Mouse (Mus musculus): ENCODE measurements around the gene Mapk7. TPM values are rescaled to one million over a fixed set of nuclear protein-coding genes. Genes with fewer than 3 reads are reported as not detected.

Gene Mapk7
- total and polyA plus RNA-seq, 2 experiments = 1.2 to 4.7 TPM

GRCm38 (mm10) chr11:61497490-61497889 lies 3.3 kb upstream of the Mapk7 start:
- Histone ChIP-seq H3K9ac (ENCODE audit: low read depth, low read length) (no peak overlapping the region), H3K79me2 (ENCODE audit: control insufficient read depth, insufficient read depth, low read length) (no peaks in the 10 kb centered on the region), H3K27me3 (ENCODE audit: control insufficient read depth, insufficient read depth, low read length) (no peaks in the 10 kb centered on the region), H3K27ac (replicated peaks; ENCODE audit: insufficient read depth, low read depth, low read length) (no peak overlapping the region), H3K4me3 (ENCODE audit: insufficient read depth, low read depth, low read length) (no peak overlapping the region), H3K4me1 (ENCODE audit: control insufficient read depth, insufficient read depth, low read length) (no peaks in the 10 kb centered on the region), H3K36me3 (ENCODE audit: control insufficient read depth, insufficient read depth, low read length) (no peaks in the 10 kb centered on the region)
- TF ChIP-seq CTCF (IDR thresholded peaks at IDR 0.05; ENCODE audit: low read depth, low read length) (no peak), POLR2A (IDR thresholded peaks at IDR 0.05; ENCODE audit: extremely low read depth, insufficient read depth, low read length) (no peak)
- no peak for DNase-seq (ENCODE audit: extremely low read depth, low read depth, low spot score)
- 79% methylated on average over 1 of the region's 1 CpGs for WGBS

- Histone ChIP-seq H3K9ac (ENCODE audit: low read depth, low read length) (no peak overlapping the region), H3K4me3 (ENCODE audit: insufficient read depth, low read depth, low read length) (no peak overlapping the region), H3K36me3 (ENCODE audit: control insufficient read depth, insufficient read depth, low read length) (no peaks in the 10 kb centered on the region), H3K79me2 (ENCODE audit: control insufficient read depth, insufficient read depth, low read length) (no peaks in the 10 kb centered on the region), H3K4me1 (ENCODE audit: control insufficient read depth, insufficient read depth, low read length) (no peaks in the 10 kb centered on the region), H3K27me3 (ENCODE audit: control insufficient read depth, insufficient read depth, low read length) (no peaks in the 10 kb centered on the region), H3K27ac (replicated peaks; ENCODE audit: insufficient read depth, low read depth, low read length) (no peak overlapping the region)
- 86% methylated on average over 2 of the region's 2 CpGs for WGBS
- DNase-seq (ENCODE audit: extremely low read depth, low read depth, low spot score) = no peak
- TF ChIP-seq POLR2A (IDR thresholded peaks at IDR 0.05; ENCODE audit: extremely low read depth, insufficient read depth, low read length) = no peak
- no peak for TF ChIP-seq CTCF (IDR thresholded peaks at IDR 0.05; ENCODE audit: low read depth, low read length)
Measured at GRCm38 (mm10) chr11:61495528-61495927, 1.3 kb upstream of the Mapk7 start.

DNA sequence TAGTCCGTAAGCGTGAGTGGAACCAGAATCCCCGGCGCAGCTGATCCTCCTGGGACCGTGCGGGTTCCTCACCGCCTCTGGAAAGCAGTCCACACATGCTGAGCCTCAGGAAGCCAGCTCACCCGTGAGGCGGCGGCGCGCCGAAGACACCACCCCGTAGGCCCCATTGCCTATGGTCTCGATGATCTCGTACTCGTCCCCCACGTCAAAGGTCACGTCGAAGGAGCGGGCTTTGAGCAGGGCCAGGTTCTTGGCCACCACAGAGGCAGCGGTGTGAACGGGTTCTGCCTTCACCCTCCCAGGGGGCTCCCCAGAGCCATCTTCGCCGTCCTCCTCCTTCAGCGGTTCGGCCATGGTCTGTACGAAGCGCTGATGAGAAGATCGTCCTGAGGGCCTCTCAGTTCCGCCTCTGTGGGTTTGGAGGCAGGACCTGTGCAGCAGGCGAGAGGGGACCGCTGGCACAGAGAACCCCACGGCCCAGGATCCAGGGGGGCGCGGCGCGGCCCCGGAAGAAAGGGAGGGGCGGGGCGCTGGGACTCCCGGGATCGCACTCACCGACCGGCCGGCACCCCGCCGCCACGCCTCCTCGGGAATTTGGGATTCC lies 579 bp downstream of the Mapk7 start:
- H3K9ac ChIP-seq (ENCODE audit: low read depth, low read length) = peak overlapping the region; percentile 67
- peak overlapping the region; percentile 81 for H3K4me3 ChIP-seq (ENCODE audit: insufficient read depth, low read depth, low read length)
- no peaks in the 10 kb centered on the region for H3K79me2 ChIP-seq (ENCODE audit: control insufficient read depth, insufficient read depth, low read length)
- no peaks in the 10 kb centered on the region for H3K27me3 ChIP-seq (ENCODE audit: control insufficient read depth, insufficient read depth, low read length)
- H3K4me1 ChIP-seq (ENCODE audit: control insufficient read depth, insufficient read depth, low read length) = no peaks in the 10 kb centered on the region
- DNase-seq (ENCODE audit: extremely low read depth, low read depth, low spot score) = no peak
- H3K36me3 ChIP-seq (ENCODE audit: control insufficient read depth, insufficient read depth, low read length) = no peaks in the 10 kb centered on the region
- 3% methylated on average over 45 of the region's 50 CpGs for WGBS
- TF ChIP-seq CTCF (IDR thresholded peaks at IDR 0.05; ENCODE audit: low read depth, low read length) (no peak), POLR2A (IDR thresholded peaks at IDR 0.05; ENCODE audit: extremely low read depth, insufficient read depth, low read length) (no peak)
- H3K27ac ChIP-seq (replicated peaks; ENCODE audit: insufficient read depth, low read depth, low read length) = 0 out of 2 replicates have a peak overlapping the region, but pooled peaks have one; percentile 39

- WGBS = 69% methylated on average over 12 of the region's 12 CpGs
- H3K36me3 ChIP-seq (ENCODE audit: control insufficient read depth, insufficient read depth, low read length) = no peaks in the 10 kb centered on the region
- no peak overlapping the region for H3K9ac ChIP-seq (ENCODE audit: low read depth, low read length)
- H3K27me3 ChIP-seq (ENCODE audit: control insufficient read depth, insufficient read depth, low read length) = no peaks in the 10 kb centered on the region
- no peaks in the 10 kb centered on the region for H3K4me1 ChIP-seq (ENCODE audit: control insufficient read depth, insufficient read depth, low read length)
- no peak for TF ChIP-seq CTCF (IDR thresholded peaks at IDR 0.05; ENCODE audit: low read depth, low read length)
- DNase-seq (ENCODE audit: extremely low read depth, low read depth, low spot score) = no peak
- no peak overlapping the region for H3K27ac ChIP-seq (replicated peaks; ENCODE audit: insufficient read depth, low read depth, low read length)
- no peaks in the 10 kb centered on the region for H3K79me2 ChIP-seq (ENCODE audit: control insufficient read depth, insufficient read depth, low read length)
- H3K4me3 ChIP-seq (ENCODE audit: insufficient read depth, low read depth, low read length) = no peak overlapping the region
Measured at GRCm38 (mm10) chr11:61492749-61493401, 1.3 kb downstream of the Mapk7 start.

GRCm38 (mm10) chr11:61490944-61491520 lies 3.2 kb downstream of the Mapk7 start:
- Histone ChIP-seq H3K27ac (replicated peaks; ENCODE audit: insufficient read depth, low read depth, low read length) (no peak overlapping the region), H3K79me2 (ENCODE audit: control insufficient read depth, insufficient read depth, low read length) (no peaks in the 10 kb centered on the region)

GRCm38 (mm10) chr11:61489874-61490273 lies 4.3 kb downstream of the Mapk7 start:
- no peaks in the 10 kb centered on the region for H3K4me1 ChIP-seq (ENCODE audit: control insufficient read depth, insufficient read depth, low read length)
- no peaks in the 10 kb centered on the region for H3K27me3 ChIP-seq (ENCODE audit: control insufficient read depth, insufficient read depth, low read length)
- H3K9ac ChIP-seq (ENCODE audit: low read depth, low read length) = no peak overlapping the region
- no peak overlapping the region for H3K27ac ChIP-seq (replicated peaks; ENCODE audit: insufficient read depth, low read depth, low read length)
- no peaks in the 10 kb centered on the region for H3K36me3 ChIP-seq (ENCODE audit: control insufficient read depth, insufficient read depth, low read length)
- no peaks in the 10 kb centered on the region for H3K79me2 ChIP-seq (ENCODE audit: control insufficient read depth, insufficient read depth, low read length)
- 92% methylated on average over 8 of the region's 8 CpGs for WGBS
- TF ChIP-seq CTCF (IDR thresholded peaks at IDR 0.05; ENCODE audit: low read depth, low read length) (no peak), POLR2A (IDR thresholded peaks at IDR 0.05; ENCODE audit: extremely low read depth, insufficient read depth, low read length) (no peak)
- H3K4me3 ChIP-seq (ENCODE audit: insufficient read depth, low read depth, low read length) = no peak overlapping the region
- no peak for DNase-seq (ENCODE audit: extremely low read depth, low read depth, low spot score)

More at GRCm38 (mm10) chr11:61490944-61491520, 3.2 kb downstream of the Mapk7 start:
- Histone ChIP-seq H3K27me3 (ENCODE audit: control insufficient read depth, insufficient read depth, low read length) (no peaks in the 10 kb centered on the region), H3K4me1 (ENCODE audit: control insufficient read depth, insufficient read depth, low read length) (no peaks in the 10 kb centered on the region), H3K9ac (ENCODE audit: low read depth, low read length) (no peak overlapping the region), H3K4me3 (ENCODE audit: insufficient read depth, low read depth, low read length) (no peak overlapping the region), H3K36me3 (ENCODE audit: control insufficient read depth, insufficient read depth, low read length) (no peaks in the 10 kb centered on the region)
- DNase-seq (ENCODE audit: extremely low read depth, low read depth, low spot score) = no peak
- WGBS = 92% methylated on average over 22 of the region's 22 CpGs
- no peak for TF ChIP-seq POLR2A (IDR thresholded peaks at IDR 0.05; ENCODE audit: extremely low read depth, insufficient read depth, low read length)
- TF ChIP-seq CTCF (IDR thresholded peaks at IDR 0.05; ENCODE audit: low read depth, low read length) = no peak

Measured in liver, adult 2 months (tissue).